Mouse (Mus musculus) gastrocnemius, adult 2 months (tissue): ENCODE measurements around the gene 2410015M20Rik. TPM values are rescaled to one million over a fixed set of nuclear protein-coding genes. Genes with fewer than 3 reads are reported as not detected.
"Not testable (repeated sequence)": the region's sequence is repeated elsewhere in the genome, so short reads cannot be mapped to it uniquely, and the experiment has no call there.

Experiments
- DNase-seq: peaks from one replicate; pipeline ENCODE4 v3.0.0; 2022
- H3K27ac ChIP-seq: fragments of 200-600 bp; 2 replicates; pipeline ENCODE4 v1.8.1; 2022; ENCODE audit warnings: mild to moderate bottlenecking
- H3K4me3 ChIP-seq: fragments of 200-600 bp; 2 replicates; pipeline ENCODE4 v1.8.1; 2022; ENCODE audit warnings: mild to moderate bottlenecking, moderate library complexity
- CTCF ChIP-seq: fragments of 200-600 bp; IDR thresholded peaks from 2 replicates; pipeline ENCODE4 v1.8.1; 2022; ENCODE audit warnings: antibody characterized with exemption, mild to moderate bottlenecking, moderate library complexity
- intact Hi-C: fragments of 180-260 bp; cut with DNase I; formaldehyde crosslinking; loops from one replicate; pipeline ENCODE4 v1.15.1; 2025
- total RNA-seq, 2 experiments: library from RNA; stranded (reverse); gene quantifications; 2 replicates each; pipeline ENCODE4 v1.2.3; 2021

2410015M20Rik gene
- total RNA-seq, 2 experiments from 2014 or later = 107 to 167 TPM

GRCm38 (mm10) chr17:56626754-56627470 lies 17.3 kb upstream of the 2410015M20Rik start, which contains the start of gene Lonp1:
Lonp1 (minus strand) TSS chr17:56626887.
- no peak for TF ChIP-seq CTCF
- peak; percentile 96 for DNase-seq
- intact Hi-C loops = loop anchor here (5.0 kb wide), 1 partner anchor 45 kb away; the partner anchor contains the start of gene Ranbp3
- H3K27ac ChIP-seq = peak within 1 kb of the TSS; percentile 91
- peak within 1 kb of the TSS; percentile 90 for H3K4me3 ChIP-seq

- Histone ChIP-seq H3K4me3 (peak overlapping the region; percentile 90), H3K27ac (peak overlapping the region; percentile 91)
- no peak for DNase-seq
- intact Hi-C loops = loop anchor here (5.0 kb wide), 1 partner anchor 46 kb away; the partner anchor contains the start of gene Ranbp3
- no peak for TF ChIP-seq CTCF
These were observed 16.7 kb upstream of the 2410015M20Rik start for GRCm38 (mm10) chr17:56626260-56626659.

DNA sequence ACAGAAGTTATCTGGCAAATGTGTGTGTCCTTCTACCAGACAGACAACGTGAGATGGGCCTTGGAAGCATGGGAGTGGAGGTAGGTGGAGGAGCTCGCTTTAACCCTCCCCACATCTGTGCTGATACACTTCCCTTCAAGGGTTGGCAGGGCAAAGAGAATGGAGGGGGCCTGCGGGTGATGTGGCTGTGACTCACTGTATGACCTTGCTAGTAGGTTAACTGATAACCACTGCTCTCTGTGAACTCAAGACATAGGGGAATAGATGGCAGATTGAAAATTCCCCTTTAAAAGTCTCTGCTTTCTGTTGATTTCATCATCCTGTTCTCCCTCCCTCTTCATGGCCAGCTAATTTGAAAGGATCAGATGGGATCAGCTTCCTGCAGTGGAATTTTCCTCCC lies 15.9 kb upstream of the 2410015M20Rik start:
- no peak for TF ChIP-seq CTCF
- H3K4me3 ChIP-seq = peak overlapping the region; percentile 90; the same call in 1 of the 2 replicates
- intact Hi-C loops = loop anchor here (5.0 kb wide), 1 partner anchor 47 kb away; the partner anchor contains the start of gene Ranbp3

DNA sequence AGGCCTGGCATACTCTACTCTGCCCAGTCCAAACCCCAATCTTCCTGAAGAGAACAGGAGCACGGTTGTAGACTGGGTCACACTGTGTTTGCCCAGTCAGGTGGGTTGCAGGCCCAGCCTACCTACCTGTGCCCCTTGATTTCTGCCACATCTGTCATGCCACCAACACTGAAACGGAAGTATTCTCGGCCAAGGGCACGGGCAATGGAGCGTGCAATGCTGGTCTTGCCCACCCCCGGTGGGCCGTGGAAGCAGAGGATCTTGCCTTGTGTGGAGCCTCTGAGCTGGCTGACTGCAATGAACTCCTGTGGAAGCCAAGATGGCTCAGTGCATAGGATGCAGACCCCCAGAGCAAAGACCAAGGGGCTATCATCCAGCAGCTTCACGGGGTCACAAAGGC lies 8.1 kb upstream of the 2410015M20Rik start:
- intact Hi-C loops = no loop called here
- no peak for TF ChIP-seq CTCF
- Histone ChIP-seq H3K27ac (no peak overlapping the region), H3K4me3 (no peak overlapping the region)
- DNase-seq = no peak

More for the DNA sequence above, 15.9 kb upstream of the 2410015M20Rik start:
- H3K27ac ChIP-seq = no peak overlapping the region
- DNase-seq = no peak

DNA sequence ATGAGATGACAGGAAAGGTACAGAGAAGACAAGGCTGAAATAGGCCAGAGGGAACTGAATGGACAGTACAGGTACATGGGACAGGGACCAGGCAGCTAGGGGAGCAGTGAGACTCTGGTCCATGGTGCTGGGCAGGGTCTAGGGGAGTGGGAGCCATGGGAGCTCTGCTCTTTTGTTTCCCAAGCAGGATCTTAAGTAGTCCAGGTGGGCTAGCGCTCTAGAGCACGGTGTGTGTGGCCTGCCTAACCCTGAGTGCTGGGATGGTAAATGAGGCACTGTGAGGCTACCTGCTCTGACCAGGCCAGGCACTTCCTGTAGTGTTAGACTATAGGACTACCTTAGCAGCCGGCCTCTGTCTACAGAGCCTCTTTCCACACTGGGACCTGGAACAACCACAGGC lies 7.2 kb upstream of the 2410015M20Rik start:
- TF ChIP-seq CTCF = no peak
- intact Hi-C loops = no loop called here
- H3K27ac ChIP-seq = no peak overlapping the region
- no peak overlapping the region for H3K4me3 ChIP-seq
- no peak for DNase-seq

DNA sequence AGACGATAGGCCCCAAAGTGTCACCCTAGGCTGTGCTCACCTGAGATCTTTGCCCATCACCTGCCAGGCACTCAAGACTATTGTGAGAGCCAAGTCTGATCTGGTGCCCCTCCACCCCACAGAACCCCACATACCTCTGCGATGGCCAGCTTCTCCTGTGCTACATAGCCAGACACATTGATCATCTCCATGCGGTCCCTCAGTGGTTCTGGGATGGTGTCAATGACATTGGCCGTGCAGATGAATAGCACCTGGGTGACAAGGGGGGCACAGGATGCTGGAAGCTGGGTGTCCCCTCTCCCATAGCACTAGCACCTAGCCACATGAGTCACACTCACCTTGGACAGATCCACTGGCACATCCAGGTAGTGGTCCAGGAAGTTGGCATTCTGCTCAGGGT lies 6.2 kb upstream of the 2410015M20Rik start:
- Histone ChIP-seq H3K4me3 (no peak overlapping the region), H3K27ac (no peak overlapping the region)
- intact Hi-C loops = no loop called here
- TF ChIP-seq CTCF = no peak
- no peak for DNase-seq

DNA sequence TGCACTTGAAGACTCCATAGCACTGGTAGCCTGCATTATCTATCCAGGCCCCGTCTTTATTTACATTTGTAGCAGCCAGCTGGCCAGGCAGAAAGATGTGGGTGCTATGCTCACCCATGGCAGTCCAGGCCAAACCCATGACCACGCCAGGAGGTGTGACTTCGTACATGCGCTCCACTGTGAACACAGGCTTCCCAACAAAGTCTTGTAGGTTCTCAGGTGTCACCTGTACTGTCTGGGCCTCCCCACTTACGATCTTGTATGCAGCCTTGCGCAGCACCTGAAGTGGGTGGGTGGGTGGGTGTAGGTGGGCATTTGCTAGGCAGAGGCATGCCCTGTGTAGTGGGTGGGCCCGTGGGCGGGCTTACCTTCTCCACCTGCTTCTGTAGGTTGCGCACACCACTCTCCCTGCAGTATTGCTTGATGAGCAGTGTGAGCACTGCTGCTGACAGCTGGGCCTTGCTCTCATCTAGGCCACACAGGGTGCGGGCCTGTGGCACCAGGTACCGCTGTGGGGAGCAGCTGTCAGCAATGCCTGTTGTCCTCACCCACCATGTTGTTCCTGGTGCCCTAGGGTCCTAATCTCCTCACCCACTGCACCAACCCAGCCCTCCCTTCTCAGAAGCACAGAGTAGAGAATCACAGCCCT lies 5.7 kb upstream of the 2410015M20Rik start:
- intact Hi-C loops = no loop called here

DNA sequence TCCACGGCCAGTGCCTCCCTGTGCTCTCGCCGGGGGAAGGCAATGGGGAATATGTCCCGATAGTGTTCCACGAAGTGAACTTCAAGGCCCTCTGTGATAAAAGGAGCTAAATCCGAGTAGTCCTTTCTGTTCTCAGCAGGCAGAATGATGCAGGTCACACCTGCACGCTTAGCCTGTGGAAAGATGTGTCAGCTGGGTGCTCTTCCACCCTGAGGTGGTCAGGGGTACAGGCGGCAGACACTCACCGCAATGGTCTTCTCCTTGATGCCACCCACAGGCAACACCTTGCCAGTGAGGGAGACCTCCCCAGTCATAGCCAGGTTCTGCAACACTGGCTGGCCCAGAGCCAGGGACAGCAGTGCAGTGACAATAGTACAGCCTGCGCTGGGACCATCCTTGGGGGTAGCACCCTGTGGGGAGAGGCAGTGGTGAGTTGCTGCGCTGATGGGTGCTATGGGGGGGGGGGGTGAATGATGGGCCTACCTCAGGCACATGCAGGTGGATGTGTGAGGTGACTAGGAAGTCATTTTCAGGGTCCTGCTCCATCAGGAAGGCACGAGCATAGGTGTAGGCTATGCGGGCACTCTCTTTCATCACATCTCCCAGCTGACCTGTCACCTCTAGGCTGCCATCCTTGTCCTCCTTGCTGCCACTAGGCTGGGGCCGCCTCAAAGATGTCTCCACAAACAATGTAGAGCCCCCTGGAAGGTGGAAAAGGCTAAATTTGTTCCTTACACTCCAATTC lies 5.0 kb upstream of the 2410015M20Rik start:
- peak overlapping the region; percentile 92 for H3K27ac ChIP-seq
- intact Hi-C loops = loop anchor here (5.0 kb wide), 1 partner anchor 148 kb away; the partner anchor contains the start of gene Dus3l
- no peak for DNase-seq
- H3K4me3 ChIP-seq = peak overlapping the region; percentile 97
- TF ChIP-seq CTCF = no peak

More for the DNA sequence above, 5.7 kb upstream of the 2410015M20Rik start:
- H3K27ac ChIP-seq = no peak overlapping the region
- peak overlapping the region; percentile 97 for H3K4me3 ChIP-seq
- DNase-seq = no peak
- TF ChIP-seq CTCF = no peak

- Histone ChIP-seq H3K27ac (peak overlapping the region; percentile 92), H3K4me3 (peak overlapping the region; percentile 97)
- intact Hi-C loops = loop anchor here (5.0 kb wide), 1 partner anchor 148 kb away; the partner anchor contains the start of gene Dus3l
- DNase-seq = peak; percentile 55
These were observed 4.3 kb upstream of the 2410015M20Rik start for GRCm38 (mm10) chr17:56613893-56614292.

GRCm38 (mm10) chr17:56613236-56613844 lies 3.8 kb upstream of the 2410015M20Rik start, which contains the start of gene Rpl36:
Rpl36 (plus strand) TSS chr17:56613416.
- intact Hi-C loops = loop anchor here (5.0 kb wide), 1 partner anchor 149 kb away; the partner anchor contains the start of gene Dus3l
- Histone ChIP-seq H3K27ac (peak within 1 kb of the TSS; percentile 92), H3K4me3 (peak within 1 kb of the TSS; percentile 97)
- peak; percentile 100; the same call in 1 of the 2 replicates for TF ChIP-seq CTCF
- DNase-seq = peak; percentile 97

DNA sequence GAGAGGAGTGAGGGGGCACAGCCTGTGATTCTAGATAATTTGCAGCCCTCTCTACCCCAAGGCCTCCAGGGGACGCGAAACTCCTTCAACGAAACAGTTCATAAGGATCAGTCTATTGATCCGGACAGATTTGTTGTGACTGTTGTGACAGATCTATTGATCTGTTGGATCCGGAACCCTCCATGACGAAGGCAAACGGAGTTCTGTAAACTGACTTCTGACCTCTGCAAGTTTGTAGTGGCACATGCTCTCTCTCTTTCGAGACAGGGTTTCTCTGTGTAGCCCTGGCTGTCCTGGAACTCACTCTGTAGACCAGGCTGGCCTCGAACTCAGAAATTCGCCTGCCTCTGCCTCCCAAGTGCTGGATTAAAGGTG lies 3.0 kb upstream of the 2410015M20Rik start:
- intact Hi-C loops = loop anchor here (5.0 kb wide), 1 partner anchor 150 kb away; the partner anchor contains the start of gene Dus3l
- not testable (repeated sequence) for DNase-seq, H3K4me3 ChIP-seq
- H3K27ac ChIP-seq = peak overlapping the region; percentile 31; the same call in 1 of the 2 replicates
